Mouse (Mus musculus) myocyte (in vitro differentiated cells): ENCODE results near the gene Klhl21. TPM values are rescaled to one million over a fixed set of nuclear protein-coding genes. Genes with fewer than 3 reads are reported as not detected.

Experiments
- H3K27me3 ChIP-seq: one replicate; pipeline ENCODE4 v1.6.1; 2011; ENCODE audit not compliant: control insufficient read depth, insufficient read depth, insufficient read length
- H3K36me3 ChIP-seq: one replicate; pipeline ENCODE4 v1.6.1; 2011; ENCODE audit not compliant: control insufficient read depth, insufficient read depth
- H3K4me2 ChIP-seq: one replicate; pipeline ENCODE4 v1.6.1; 2011; ENCODE audit warnings: low read depth, control low read depth
- H3K4me3 ChIP-seq: one replicate; pipeline ENCODE4 v1.5.1; 2011; ENCODE audit warnings: mild to moderate bottlenecking, control low read depth, moderate library complexity
- H3K79me2 ChIP-seq: one replicate; pipeline ENCODE4 v1.6.1; 2011; ENCODE audit not compliant: control insufficient read depth, insufficient read depth
- H3ac ChIP-seq: one replicate; pipeline ENCODE4 v1.6.1; 2011; ENCODE audit not compliant: control insufficient read depth, insufficient read length
- CEBPB ChIP-seq: IDR thresholded peaks from 2 replicates; pipeline ENCODE4 v1.6.1; 2011; ENCODE audit warnings: mild to moderate bottlenecking, moderate library complexity; ENCODE audit not compliant: poor library complexity, insufficient read depth, severe bottlenecking
- E2F4 ChIP-seq: IDR thresholded peaks from one replicate; pipeline ENCODE4 v1.6.1; 2011; ENCODE audit warnings: mild to moderate bottlenecking, control low read depth, moderate library complexity; ENCODE audit not compliant: insufficient read depth
- MAX ChIP-seq: IDR thresholded peaks from one replicate; pipeline ENCODE4 v1.6.1; 2011; ENCODE audit warnings: low read depth, mild to moderate bottlenecking, control low read depth
- MYOD1 ChIP-seq, 3 experiments: IDR thresholded peaks; one replicate each; pipeline ENCODE4 v1.6.1; 2011; ENCODE audit warnings: control low read depth in 2 of 3, low read depth in 2 of 3, mild to moderate bottlenecking in 2 of 3, moderate library complexity in 1 of 3; ENCODE audit not compliant: insufficient read length in 2 of 3, control insufficient read depth in 1 of 3
- MYOG ChIP-seq, 3 experiments: IDR thresholded peaks; one replicate each; pipeline ENCODE4 v1.6.1; 2011; ENCODE audit warnings: control low read depth in 2 of 3, low read depth in 2 of 3, mild to moderate bottlenecking in 2 of 3; ENCODE audit not compliant: insufficient read length in 2 of 3, control insufficient read depth in 1 of 3, insufficient read depth in 1 of 3
- POLR2A ChIP-seq: IDR thresholded peaks from one replicate; pipeline ENCODE4 v1.6.1; 2011; ENCODE audit warnings: low read depth, mild to moderate bottlenecking, control low read depth, moderate library complexity; ENCODE audit not compliant: insufficient read length
- POLR2AphosphoS2 ChIP-seq: IDR thresholded peaks from one replicate; pipeline ENCODE4 v1.6.1; 2011; ENCODE audit warnings: low read depth, control low read depth; ENCODE audit not compliant: insufficient read length
- REST ChIP-seq: IDR thresholded peaks from one replicate; pipeline ENCODE4 v1.6.1; 2011; ENCODE audit warnings: mild to moderate bottlenecking, control low read depth, moderate library complexity; ENCODE audit not compliant: insufficient read depth, insufficient read length
- SRF ChIP-seq: IDR thresholded peaks from one replicate; pipeline ENCODE4 v1.6.1; 2011; ENCODE audit warnings: low read depth; ENCODE audit not compliant: control insufficient read depth, insufficient read length
- TCF12 ChIP-seq: IDR thresholded peaks from one replicate; pipeline ENCODE4 v1.6.1; 2011; ENCODE audit warnings: mild to moderate bottlenecking, control low read depth; ENCODE audit not compliant: poor library complexity, insufficient read depth, severe bottlenecking
- TCF3 ChIP-seq: IDR thresholded peaks from one replicate; pipeline ENCODE4 v1.6.1; 2011; ENCODE audit warnings: low read depth, control low read depth; ENCODE audit not compliant: insufficient read length
- USF1 ChIP-seq: IDR thresholded peaks from one replicate; pipeline ENCODE4 v1.6.1; 2011; ENCODE audit warnings: low read depth, mild to moderate bottlenecking, control low read depth, moderate library complexity
- polyA plus RNA-seq: library from polyadenylated mRNA; unstranded; fragments of >200 nt; fragmentation: generic; extraction: Trizol; gene quantifications from one replicate; pipeline ENCODE4 v1.2.1, GENCODE M21; 2012; ENCODE audit warnings: missing spikeins

Gene Klhl21
- polyA plus RNA-seq, 1 experiment: 25.8 TPM

DNA sequence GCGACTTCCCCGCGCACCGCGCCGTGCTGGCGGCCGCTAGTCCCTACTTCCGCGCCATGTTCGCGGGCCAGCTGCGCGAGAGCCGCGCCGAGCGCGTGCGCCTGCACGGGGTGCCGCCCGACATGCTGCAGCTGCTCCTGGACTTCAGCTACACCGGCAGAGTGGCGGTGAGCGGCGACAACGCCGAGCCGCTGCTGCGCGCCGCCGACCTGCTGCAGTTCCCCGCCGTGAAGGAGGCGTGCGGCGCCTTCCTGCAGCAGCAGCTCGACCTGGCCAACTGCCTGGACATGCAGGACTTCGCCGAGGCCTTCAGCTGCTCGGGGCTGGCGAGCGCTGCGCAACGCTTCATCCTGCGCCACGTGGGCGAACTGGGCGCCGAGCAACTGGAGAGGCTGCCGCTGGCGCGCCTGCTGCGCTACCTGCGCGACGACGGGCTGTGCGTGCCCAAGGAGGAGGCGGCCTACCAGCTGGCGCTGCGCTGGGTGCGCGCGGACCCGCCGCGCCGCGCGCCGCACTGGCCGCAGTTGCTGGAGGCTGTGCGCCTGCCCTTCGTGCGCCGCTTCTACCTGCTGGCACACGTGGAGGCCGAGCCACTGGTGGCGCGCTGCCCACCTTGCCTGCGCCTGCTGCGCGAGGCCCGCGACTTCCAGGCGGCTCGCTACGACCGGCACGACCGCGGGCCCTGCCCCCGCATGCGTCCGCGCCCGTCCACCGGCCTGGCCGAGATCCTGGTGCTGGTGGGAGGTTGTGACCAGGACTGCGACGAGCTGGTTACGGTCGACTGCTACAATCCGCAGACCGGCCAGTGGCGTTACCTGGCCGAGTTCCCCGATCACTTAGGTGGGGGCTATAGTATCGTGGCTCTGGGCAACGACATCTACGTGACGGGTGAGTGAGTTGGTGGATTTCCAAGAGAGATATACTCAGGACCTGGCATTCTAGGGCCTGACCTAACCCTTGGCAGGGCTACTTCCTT, 761 bp downstream of the Klhl21 start:
- TF ChIP-seq MYOD1 (IDR thresholded peaks at IDR 0.05; ENCODE audit: control insufficient read depth in 1 of 3, insufficient read length in 2 of 3, low read depth in 2 of 3) (peak in 2 of 3 experiments; percentile 66 to 71), TCF12 (no peak), REST (no peak), MYOG (IDR thresholded peaks at IDR 0.05; ENCODE audit: control insufficient read depth in 1 of 3, insufficient read depth in 1 of 3, insufficient read length in 2 of 3, low read depth in 2 of 3) (peak in 2 of 3 experiments; percentile 45 to 69), SRF (no peak)
- Histone ChIP-seq H3ac (peak overlapping the region; percentile 69), H3K4me2 (peak overlapping the region; percentile 98), H3K79me2 (peaks cover 41% of the 10 kb centered on the region), H3K4me3 (peak overlapping the region; percentile 55), H3K36me3 (no peaks in the 10 kb centered on the region), H3K27me3 (no peaks in the 10 kb centered on the region)

- TF ChIP-seq USF1: peak; percentile 89
- TF ChIP-seq REST: no peak
- peak; percentile 86 for TF ChIP-seq MAX
- TF ChIP-seq POLR2AphosphoS2: peak; percentile 8
- peak; percentile 68 for TF ChIP-seq SRF
- TF ChIP-seq MYOD1 (IDR thresholded peaks at IDR 0.05; ENCODE audit: control insufficient read depth in 1 of 3, insufficient read length in 2 of 3, low read depth in 2 of 3): peak in 1 of 3 experiments; percentile 1
- peaks cover 3% of the 10 kb centered on the region for H3K36me3 ChIP-seq
- H3ac ChIP-seq: peak overlapping the region; percentile 69
- peak overlapping the region; percentile 98 for H3K4me2 ChIP-seq
- peaks cover 42% of the 10 kb centered on the region for H3K79me2 ChIP-seq
- H3K4me3 ChIP-seq: peak overlapping the region; percentile 55
- H3K27me3 ChIP-seq: no peaks in the 10 kb centered on the region
Observed at GRCm38 (mm10) chr4:152010091-152010706, 1.6 kb downstream of the Klhl21 start.

- peak overlapping the region; percentile 98 for H3K4me2 ChIP-seq
- peak overlapping the region; percentile 69 for H3ac ChIP-seq
- peak overlapping the region; percentile 55 for H3K4me3 ChIP-seq
- H3K79me2 ChIP-seq: peaks cover 44% of the 10 kb centered on the region
- TF ChIP-seq SRF: no peak
- no peak for TF ChIP-seq USF1
- peak; percentile 32 to 83 (median 77) for TF ChIP-seq MYOD1 (IDR thresholded peaks at IDR 0.05; ENCODE audit: control insufficient read depth in 1 of 3, insufficient read length in 2 of 3, low read depth in 2 of 3)
- peak; percentile 47 for TF ChIP-seq POLR2A
- TF ChIP-seq REST: no peak
- TF ChIP-seq E2F4: no peak
- TF ChIP-seq MYOG (IDR thresholded peaks at IDR 0.05; ENCODE audit: control insufficient read depth in 1 of 3, insufficient read depth in 1 of 3, insufficient read length in 2 of 3, low read depth in 2 of 3): peak; percentile 52 to 91 (median 88)
- TF ChIP-seq POLR2AphosphoS2: peak; percentile 57
- TF ChIP-seq MAX: no peak
- TF ChIP-seq TCF12: peak; percentile 45
- TF ChIP-seq CEBPB: no peak
- peak; percentile 36 for TF ChIP-seq TCF3
- H3K36me3 ChIP-seq: peaks cover 4% of the 10 kb centered on the region
- no peaks in the 10 kb centered on the region for H3K27me3 ChIP-seq
Observed at GRCm38 (mm10) chr4:152010707-152011134, 2.1 kb downstream of the Klhl21 start.

GRCm38 (mm10) chr4:152011171-152011760, 2.7 kb downstream of the Klhl21 start:
- H3K4me3 ChIP-seq: peak overlapping the region; percentile 55
- TF ChIP-seq USF1: no peak
- TF ChIP-seq MYOD1 (IDR thresholded peaks at IDR 0.05; ENCODE audit: control insufficient read depth in 1 of 3, insufficient read length in 2 of 3, low read depth in 2 of 3): no peak
- no peak for TF ChIP-seq POLR2A
- TF ChIP-seq TCF12: no peak
- TF ChIP-seq E2F4: no peak
- TF ChIP-seq POLR2AphosphoS2: no peak
- no peak for TF ChIP-seq SRF
- TF ChIP-seq MAX: no peak
- TF ChIP-seq CEBPB: no peak
- H3K36me3 ChIP-seq: peaks cover 6% of the 10 kb centered on the region

More at GRCm38 (mm10) chr4:152011171-152011760, 2.7 kb downstream of the Klhl21 start:
- Histone ChIP-seq H3ac (no peak overlapping the region), H3K4me2 (peak overlapping the region; percentile 98), H3K79me2 (peaks cover 46% of the 10 kb centered on the region), H3K27me3 (no peaks in the 10 kb centered on the region)
